Mouse (Mus musculus): ENCODE data around the gene Zfp119a.

- TF ChIP-seq CTCF (IDR thresholded peaks at IDR 0.05; ENCODE audit: extremely low read depth, insufficient read length, insufficient replicate concordance, low read depth, low read length) (no peak), POLR2A (IDR thresholded peaks at IDR 0.05; ENCODE audit: low read depth, low read length) (no peak)
These were observed 25.0 kb upstream of the Zfp119a start for GRCm38 (mm10) chr17:55903687-55904086.

Data from small intestine, adult 2 months (tissue).